Mouse (Mus musculus): ENCODE results near the gene Gm11634. TPM values are rescaled to one million over a fixed set of nuclear protein-coding genes. Genes with fewer than 3 reads are reported as not detected.
"Not testable (repeated sequence)": the region's sequence is repeated elsewhere in the genome, so short reads cannot be mapped to it uniquely, and the experiment has no call there.

Gm11634 gene
- polyA plus RNA-seq, 1 experiment from 2014 or later: not detected

- POLR2A ChIA-PET: interaction anchor here (0.6 to 1.0 kb wide), 3 partner anchors 12 to 84 kb away, joined by 3 read pairs; partner anchors contain the start of gene Rdm1
- ATAC-seq (no peak), DNase-seq (ENCODE audit: low read depth, low spot score) (no peak)
- in situ Hi-C loops (cut with MboI; ENCODE audit: low pct_unique_long_range_greater_than_20kb): no loop called here
- CTCF ChIA-PET: interaction anchor here (0.9 to 1.7 kb wide), 3 partner anchors 9 to 92 kb away, joined by 3 to 5 read pairs (median 4); partner anchors contain the start of gene Rdm1
- TF ChIP-seq CTCF (IDR thresholded peaks at IDR 0.05): no peak
- H3K27me3 ChIP-seq: no peaks in the 10 kb centered on the region
Measured at GRCm38 (mm10) chr11:101639761-101640160, 40.7 kb upstream of the Gm11634 start.

GRCm38 (mm10) chr11:101635660-101636059 lies 36.6 kb upstream of the Gm11634 start:
- CTCF ChIA-PET: no interaction called here
- no peaks in the 10 kb centered on the region for H3K27me3 ChIP-seq
- POLR2A ChIA-PET: interaction anchor here (0.6 to 0.7 kb wide), 2 partner anchors 20 to 226 kb away, joined by 3 read pairs; no protein-coding TSS in a partner anchor
- no peak for TF ChIP-seq CTCF (IDR thresholded peaks at IDR 0.05)
- DNase-seq (ENCODE audit: low read depth, low spot score) (no peak), ATAC-seq (no peak)
- in situ Hi-C loops (cut with MboI; ENCODE audit: low pct_unique_long_range_greater_than_20kb): no loop called here

GRCm38 (mm10) chr11:101628733-101629417 lies 29.8 kb upstream of the Gm11634 start:
- in situ Hi-C loops (cut with MboI; ENCODE audit: low pct_unique_long_range_greater_than_20kb); H3K27me3 ChIP-seq; CTCF ChIA-PET; ATAC-seq; DNase-seq (ENCODE audit: low read depth, low spot score); POLR2A ChIA-PET: not testable (repeated sequence)

- in situ Hi-C loops (cut with MboI; ENCODE audit: low pct_unique_long_range_greater_than_20kb): no loop called here
- ATAC-seq: peak; percentile 36
- H3K27me3 ChIP-seq: no peaks in the 10 kb centered on the region
- POLR2A ChIA-PET: interaction anchor here (0.6 to 1.0 kb wide), 2 partner anchors 12 to 105 kb away, joined by 3 read pairs; partner anchors contain the start of gene Dhx8
- TF ChIP-seq CTCF (IDR thresholded peaks at IDR 0.05): no peak
- peak; percentile 75 for DNase-seq (ENCODE audit: low read depth, low spot score)
- CTCF ChIA-PET: interaction anchor here (1.3 kb wide), 1 partner anchor 12 kb away, joined by 5 read pairs; no protein-coding TSS in a partner anchor
Measured at GRCm38 (mm10) chr11:101627857-101628559, 29.0 kb upstream of the Gm11634 start.

- CTCF ChIA-PET: interaction anchor here (1.3 kb wide), 1 partner anchor 13 kb away, joined by 5 read pairs; no protein-coding TSS in a partner anchor
- peak; percentile 50 for DNase-seq (ENCODE audit: low read depth, low spot score)
- ATAC-seq: peak; percentile 52
- POLR2A ChIA-PET: interaction anchor here (0.6 to 1.0 kb wide), 4 partner anchors 11 to 106 kb away, joined by 3 read pairs; partner anchors contain the start of gene Dhx8
- TF ChIP-seq CTCF (IDR thresholded peaks at IDR 0.05): no peak
- H3K27me3 ChIP-seq: no peaks in the 10 kb centered on the region
- in situ Hi-C loops (cut with MboI; ENCODE audit: low pct_unique_long_range_greater_than_20kb): no loop called here
Measured at GRCm38 (mm10) chr11:101626995-101627856, 28.2 kb upstream of the Gm11634 start, which contains the start of gene Rdm1. Rdm1 (plus strand) TSS chr11:101627195.

- no peak for DNase-seq (ENCODE audit: low read depth, low spot score)
- TF ChIP-seq CTCF (IDR thresholded peaks at IDR 0.05): no peak
- POLR2A ChIA-PET: interaction anchor here (0.6 to 0.9 kb wide), 2 partner anchors 11 to 61 kb away, joined by 3 read pairs; no protein-coding TSS in a partner anchor
- ATAC-seq: no peak
- H3K27me3 ChIP-seq: no peaks in the 10 kb centered on the region
- CTCF ChIA-PET: no interaction called here
- in situ Hi-C loops (cut with MboI; ENCODE audit: low pct_unique_long_range_greater_than_20kb): no loop called here
Measured at GRCm38 (mm10) chr11:101626649-101626994, 27.6 kb upstream of the Gm11634 start.

- CTCF ChIA-PET; ATAC-seq; POLR2A ChIA-PET; in situ Hi-C loops (cut with MboI; ENCODE audit: low pct_unique_long_range_greater_than_20kb); DNase-seq (ENCODE audit: low read depth, low spot score); H3K27me3 ChIP-seq: not testable (repeated sequence)
Measured at GRCm38 (mm10) chr11:101620022-101620655, 21.1 kb upstream of the Gm11634 start.

GRCm38 (mm10) chr11:101618596-101618995 lies 19.5 kb upstream of the Gm11634 start:
- ChIA-PET POLR2A (interaction anchor here (0.8 kb wide), 1 partner anchor 15 kb away, joined by 7 read pairs; no protein-coding TSS in a partner anchor), CTCF (no interaction called here)
- in situ Hi-C loops (cut with MboI; ENCODE audit: low pct_unique_long_range_greater_than_20kb): no loop called here
- DNase-seq (ENCODE audit: low read depth, low spot score) (no peak), ATAC-seq (no peak)
- H3K27me3 ChIP-seq: peaks cover 6% of the 10 kb centered on the region
- no peak for TF ChIP-seq CTCF (IDR thresholded peaks at IDR 0.05)

GRCm38 (mm10) chr11:101617849-101618248 lies 18.8 kb upstream of the Gm11634 start:
- ChIA-PET POLR2A (interaction anchor here (0.8 kb wide), 1 partner anchor 16 kb away, joined by 7 read pairs; no protein-coding TSS in a partner anchor), CTCF (no interaction called here)
- ATAC-seq (no peak), DNase-seq (ENCODE audit: low read depth, low spot score) (no peak)
- in situ Hi-C loops (cut with MboI; ENCODE audit: low pct_unique_long_range_greater_than_20kb): no loop called here
- peaks cover 6% of the 10 kb centered on the region for H3K27me3 ChIP-seq
- no peak for TF ChIP-seq CTCF (IDR thresholded peaks at IDR 0.05)
